In the genomic region with DNA sequence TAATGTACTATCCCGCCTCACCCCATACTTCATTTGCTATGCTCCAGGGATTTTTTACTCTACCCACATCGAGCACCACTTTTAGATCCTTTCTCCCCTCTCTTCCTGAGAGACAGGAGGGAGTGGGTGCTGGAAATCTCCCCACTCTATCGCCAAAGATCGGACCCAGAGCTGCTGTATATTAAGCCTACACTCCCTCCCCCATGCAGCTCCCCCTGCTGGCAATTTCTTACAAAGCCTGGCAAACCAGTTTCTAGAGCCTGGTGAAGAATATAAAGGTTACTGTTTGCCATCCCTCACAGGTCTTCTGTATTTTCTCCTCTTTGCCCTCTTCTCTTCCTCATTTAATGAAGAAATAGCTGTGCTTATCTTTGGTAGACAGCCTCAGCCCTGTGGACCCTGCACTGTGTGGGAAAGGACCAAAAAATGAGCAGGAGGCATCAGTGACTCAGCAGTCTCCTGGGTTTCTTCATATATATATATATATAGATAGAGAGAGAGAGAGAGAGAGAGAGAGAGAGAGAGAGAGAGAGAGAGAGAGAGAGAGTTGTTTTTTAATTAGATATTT, we compare ENCODE assay signal across 9 mouse cellular contexts. TPM values are rescaled to one million over a fixed set of nuclear protein-coding genes. Genes with fewer than 3 reads are reported as not detected.
DNase-seq lines count a peak whose midpoint lies in the region; ATAC-seq and TF ChIP-seq lines count a peak whose summit lies in the region.
"Had no signal": no experiment of that assay in that cellular context is flagged by ENCODE, and none has a peak within 500 bp of the region (broad histone marks: within the 10 kb centered on the region; RNA-seq: fewer than 3 reads in every experiment).

No protein-coding gene starts in this region.

- no peak for ATAC-seq in heart, postnatal 0 days (ENCODE audit: insufficient read depth, low read depth)
- no peak for ATAC-seq in heart, embryonic 11.5 days (replicated peaks; ENCODE audit: insufficient number of reproducible peaks, low FRiP score, low TSS enrichment)
- no peak for ATAC-seq in erythroid progenitor cell, adult 5-6 weeks (replicated peaks; ENCODE audit: low FRiP score, poor library complexity, severe bottlenecking)

- WGBS in heart, postnatal 0 days: 48% methylated on average over 4 of the region's 4 CpGs
- 43% methylated on average over 4 of the region's 4 CpGs for WGBS in heart, embryonic 11.5 days (ENCODE audit: insufficient replicate concordance)

- no peak for DNase-seq in heart, postnatal 0 days (ENCODE audit: low spot score)
- peak; percentile 34 for DNase-seq in thymus, postnatal 14 days
- no peak for DNase-seq in thymus, postnatal 0 days (ENCODE audit: low spot score)
- peak; percentile 53 for DNase-seq in embryo, embryonic 10.5 days (ENCODE audit: low spot score)
- peak; percentile 47 for DNase-seq in lung, postnatal 36 days
- no peak for DNase-seq in layer of hippocampus, adult 9-10 months (ENCODE audit: low spot score)

- H3K9ac ChIP-seq in heart, postnatal 0 days (replicated peaks; ENCODE audit: low read depth, low read length): no peak overlapping the region
- H3K9ac ChIP-seq in heart, embryonic 11.5 days (ENCODE audit: low read depth, low read length): no peak overlapping the region
- H3K9ac ChIP-seq: neural tube, embryonic 13.5 days had no signal

- TF ChIP-seq CTCF in heart, postnatal 0 days (IDR thresholded peaks at IDR 0.05; ENCODE audit: low read depth): peak; percentile 40

- no peaks in the 10 kb centered on the region for H3K9me3 ChIP-seq in heart, postnatal 0 days (replicated peaks; ENCODE audit: control insufficient read depth, low read length)
- no peaks in the 10 kb centered on the region for H3K9me3 ChIP-seq in heart, embryonic 11.5 days (replicated peaks; ENCODE audit: control insufficient read depth, low read length)
- H3K9me3 ChIP-seq: neural tube, embryonic 13.5 days had no signal

- H3K4me1 ChIP-seq in heart, postnatal 0 days (ENCODE audit: control insufficient read depth, insufficient read depth): no peaks in the 10 kb centered on the region
- no peaks in the 10 kb centered on the region for H3K4me1 ChIP-seq in heart, embryonic 11.5 days (ENCODE audit: control insufficient read depth, insufficient read depth, low read length)
- H3K4me1 ChIP-seq: neural tube, embryonic 13.5 days had no signal

- H3K4me3 ChIP-seq in heart, postnatal 0 days (ENCODE audit: low read depth, low read length): no peak overlapping the region
- H3K4me3 ChIP-seq in heart, embryonic 11.5 days (ENCODE audit: low read depth, low read length): no peak overlapping the region
- H3K4me3 ChIP-seq: neural tube, embryonic 13.5 days had no signal

- H3K36me3 ChIP-seq in heart, postnatal 0 days (replicated peaks; ENCODE audit: control insufficient read depth, insufficient read depth, low read length): no peaks in the 10 kb centered on the region
- H3K36me3 ChIP-seq in heart, embryonic 11.5 days (ENCODE audit: control insufficient read depth, insufficient read depth, low read length): no peaks in the 10 kb centered on the region
- H3K36me3 ChIP-seq: neural tube, embryonic 13.5 days had no signal

- H3K4me2 ChIP-seq in heart, postnatal 0 days (ENCODE audit: low read depth, low read length): no peak overlapping the region
- H3K4me2 ChIP-seq in heart, embryonic 11.5 days: no peak overlapping the region
- H3K4me2 ChIP-seq: neural tube, embryonic 13.5 days had no signal

- no peak overlapping the region for H3K27ac ChIP-seq in heart, postnatal 0 days (ENCODE audit: low read depth)
- H3K27ac ChIP-seq in heart, embryonic 11.5 days (ENCODE audit: low read depth, low read length): no peak overlapping the region
- H3K27ac ChIP-seq: neural tube, embryonic 13.5 days had no signal

- no peak for TF ChIP-seq EP300 in heart, postnatal 0 days (IDR thresholded peaks at IDR 0.05; ENCODE audit: low read depth)

- H3K27me3 ChIP-seq in heart, postnatal 0 days (ENCODE audit: control insufficient read depth, insufficient read depth, low read length): no peaks in the 10 kb centered on the region
- H3K27me3 ChIP-seq in heart, embryonic 11.5 days (ENCODE audit: control insufficient read depth, insufficient read depth, low read length): no peaks in the 10 kb centered on the region
- H3K27me3 ChIP-seq: neural tube, embryonic 13.5 days had no signal

RNA-seq across cellular contexts. Expression of gene Nqo2, which starts 22.2 kb away (rescaled TPM):
- 20.8 and 28.3 TPM in 2 replicates for total RNA-seq in heart, postnatal 0 days (2014; rRNA removed; ENCODE audit: low replicate concordance)
- polyA plus RNA-seq in heart, postnatal 0 days (2015; fragmentation: Nextera tagmentation; extraction: Ambion mirVana): 26.9 and 27.0 TPM in 2 replicates
- polyA plus RNA-seq in heart, embryonic 11.5 days (2014; fragmentation: Nextera tagmentation; extraction: Ambion mirVana): 29.6 and 35.1 TPM in 2 replicates
- polyA plus RNA-seq in thymus, postnatal 0 days (2015; fragmentation: Nextera tagmentation; extraction: Ambion mirVana): 10.9 and 13.0 TPM in 2 replicates
- 7.2 and 34.0 TPM in 2 replicates for total RNA-seq in erythroid progenitor cell, adult 5-6 weeks (2015; ENCODE audit: low replicate concordance)
- 1.1 and 4.1 TPM in 2 replicates for total RNA-seq in erythroid progenitor cell, adult 5-6 weeks (2017; ENCODE audit: low replicate concordance)

RNA-seq across cellular contexts. Expression of gene Serpinb6c, which starts 36.8 kb away (rescaled TPM):
- not detected in 2 replicates for total RNA-seq in heart, postnatal 0 days (2014; rRNA removed; ENCODE audit: low replicate concordance)
- not detected in 2 replicates for polyA plus RNA-seq in heart, postnatal 0 days (2015; fragmentation: Nextera tagmentation; extraction: Ambion mirVana)
- polyA plus RNA-seq in heart, embryonic 11.5 days (2014; fragmentation: Nextera tagmentation; extraction: Ambion mirVana): not detected in 2 replicates
- polyA plus RNA-seq in thymus, postnatal 0 days (2015; fragmentation: Nextera tagmentation; extraction: Ambion mirVana): 1.3 and 1.6 TPM in 2 replicates
- total RNA-seq in erythroid progenitor cell, adult 5-6 weeks (2015; ENCODE audit: low replicate concordance): not detected in 2 replicates
- total RNA-seq in erythroid progenitor cell, adult 5-6 weeks (2017; ENCODE audit: low replicate concordance): not detected in 2 replicates

RNA-seq across cellular contexts. Expression of gene Ripk1, which starts 59.9 kb away (rescaled TPM):
- total RNA-seq in heart, postnatal 0 days (2014; rRNA removed; ENCODE audit: low replicate concordance): 6.1 and 9.5 TPM in 2 replicates
- 4.7 and 4.8 TPM in 2 replicates for polyA plus RNA-seq in heart, postnatal 0 days (2015; fragmentation: Nextera tagmentation; extraction: Ambion mirVana)
- 11.2 and 11.6 TPM in 2 replicates for polyA plus RNA-seq in heart, embryonic 11.5 days (2014; fragmentation: Nextera tagmentation; extraction: Ambion mirVana)
- polyA plus RNA-seq in thymus, postnatal 0 days (2015; fragmentation: Nextera tagmentation; extraction: Ambion mirVana): 12.9 and 13.5 TPM in 2 replicates
- 27.0 and 37.7 TPM in 2 replicates for total RNA-seq in erythroid progenitor cell, adult 5-6 weeks (2015; ENCODE audit: low replicate concordance)
- 7.3 and 24.8 TPM in 2 replicates for total RNA-seq in erythroid progenitor cell, adult 5-6 weeks (2017; ENCODE audit: low replicate concordance)

Comparison
In these comparisons a context has a peak if more than half of its experiments do, and no peak if none do; other contexts are left out.
1. DNase-seq: peak in thymus, postnatal 14 days (single experiment), embryo, embryonic 10.5 days (single experiment) and lung, postnatal 36 days (single experiment); none in heart, postnatal 0 days (single experiment), thymus, postnatal 0 days (single experiment) and layer of hippocampus, adult 9-10 months (single experiment).